Mouse (Mus musculus): Measurements from ENCODE around the gene S100a6. TPM values are rescaled to one million over a fixed set of nuclear protein-coding genes. Genes with fewer than 3 reads are reported as not detected.

S100a6 gene
- polyA plus RNA-seq, 2 experiments = 5.4 to 13.6 TPM

GRCm38 (mm10) chr3:90640981-90641380, 28.3 kb downstream of the S100a6 start:
- no peaks in the 10 kb centered on the region for H3K9me3 ChIP-seq (ENCODE audit: control insufficient read depth, low read length)
- H3K4me3 ChIP-seq (ENCODE audit: insufficient read depth in 1 of 2, low read depth in 2 of 2, low read length in 2 of 2) = no peak overlapping the region
- no peak overlapping the region for H3K9ac ChIP-seq (replicated peaks)
- no peak overlapping the region for H3K27ac ChIP-seq
- DNase-seq (ENCODE audit: low read depth in 3 of 3, low spot score in 3 of 3) (no peak), ATAC-seq (ENCODE audit: insufficient read depth) (no peak)
- no peak for TF ChIP-seq CTCF (IDR thresholded peaks at IDR 0.05; ENCODE audit: low read depth)
- no peak for TF ChIP-seq EP300 (IDR thresholded peaks at IDR 0.05; ENCODE audit: low read depth)
- H3K36me3 ChIP-seq (replicated peaks; ENCODE audit: control insufficient read depth, insufficient read depth, low read depth) = no peaks in the 10 kb centered on the region
- no peak overlapping the region for H3K4me2 ChIP-seq (ENCODE audit: low read depth)
- 51% methylated on average over 7 of the region's 7 CpGs for WGBS (ENCODE audit: insufficient replicate concordance)
- no peaks in the 10 kb centered on the region for H3K4me1 ChIP-seq (replicated peaks; ENCODE audit: control insufficient read depth in 2 of 2, insufficient read depth in 2 of 2, low read length in 1 of 2)
- no peaks in the 10 kb centered on the region for H3K27me3 ChIP-seq (ENCODE audit: control insufficient read depth, insufficient read depth, low read length)

DNA sequence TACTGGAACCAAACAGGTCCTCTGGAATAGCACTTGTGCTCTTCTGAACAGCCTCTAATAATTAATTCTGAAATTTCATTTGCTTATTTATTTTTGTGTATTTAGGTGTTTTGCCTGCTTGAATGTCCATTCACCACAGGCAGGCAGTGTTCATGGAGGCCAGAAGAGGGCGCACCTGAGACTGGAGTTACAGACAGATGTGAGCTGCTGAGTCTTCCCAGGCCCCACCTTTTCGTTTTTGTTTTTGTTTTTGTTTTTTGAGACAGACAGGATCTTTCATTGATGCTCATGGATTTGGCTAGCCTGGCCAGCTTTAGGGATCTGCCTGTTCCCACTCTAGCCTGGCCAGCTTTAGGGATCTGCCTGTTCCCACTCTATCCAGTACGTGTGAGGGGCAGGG, 31.5 kb downstream of the S100a6 start:
- no peaks in the 10 kb centered on the region for H3K9me3 ChIP-seq (ENCODE audit: control insufficient read depth, low read length)
- ATAC-seq (ENCODE audit: insufficient read depth) = no peak
- H3K4me3 ChIP-seq (ENCODE audit: insufficient read depth in 1 of 2, low read depth in 2 of 2, low read length in 2 of 2) = no peak overlapping the region
- H3K27ac ChIP-seq = no peak overlapping the region
- no peaks in the 10 kb centered on the region for H3K4me1 ChIP-seq (replicated peaks; ENCODE audit: control insufficient read depth in 2 of 2, insufficient read depth in 2 of 2, low read length in 1 of 2)
- H3K4me2 ChIP-seq (ENCODE audit: low read depth) = no peak overlapping the region
- WGBS (ENCODE audit: insufficient replicate concordance) = 32% methylated on average over 3 of the region's 3 CpGs
- no peak for DNase-seq (ENCODE audit: low read depth in 3 of 3, low spot score in 3 of 3)
- TF ChIP-seq CTCF (IDR thresholded peaks at IDR 0.05; ENCODE audit: low read depth) (peak; percentile 75), EP300 (IDR thresholded peaks at IDR 0.05; ENCODE audit: low read depth) (no peak)
- no peaks in the 10 kb centered on the region for H3K36me3 ChIP-seq (replicated peaks; ENCODE audit: control insufficient read depth, insufficient read depth, low read depth)
- no peak overlapping the region for H3K9ac ChIP-seq (replicated peaks)
- no peaks in the 10 kb centered on the region for H3K27me3 ChIP-seq (ENCODE audit: control insufficient read depth, insufficient read depth, low read length)

- no peak overlapping the region for H3K4me2 ChIP-seq (ENCODE audit: low read depth)
- no peaks in the 10 kb centered on the region for H3K4me1 ChIP-seq (replicated peaks; ENCODE audit: control insufficient read depth in 2 of 2, insufficient read depth in 2 of 2, low read length in 1 of 2)
- TF ChIP-seq CTCF (IDR thresholded peaks at IDR 0.05; ENCODE audit: low read depth) (no peak), EP300 (IDR thresholded peaks at IDR 0.05; ENCODE audit: low read depth) (no peak)
- ATAC-seq (ENCODE audit: insufficient read depth) (no peak), DNase-seq (ENCODE audit: low read depth in 3 of 3, low spot score in 3 of 3) (no peak)
- 38% methylated on average over 1 of the region's 1 CpGs for WGBS (ENCODE audit: insufficient replicate concordance)
- H3K4me3 ChIP-seq (ENCODE audit: insufficient read depth in 1 of 2, low read depth in 2 of 2, low read length in 2 of 2) = no peak overlapping the region
- H3K36me3 ChIP-seq (replicated peaks; ENCODE audit: control insufficient read depth, insufficient read depth, low read depth) = no peaks in the 10 kb centered on the region
- H3K9ac ChIP-seq (replicated peaks) = no peak overlapping the region
- no peak overlapping the region for H3K27ac ChIP-seq
- no peaks in the 10 kb centered on the region for H3K27me3 ChIP-seq (ENCODE audit: control insufficient read depth, insufficient read depth, low read length)
- no peaks in the 10 kb centered on the region for H3K9me3 ChIP-seq (ENCODE audit: control insufficient read depth, low read length)
These were observed 34.6 kb downstream of the S100a6 start for GRCm38 (mm10) chr3:90647291-90647690.

DNA sequence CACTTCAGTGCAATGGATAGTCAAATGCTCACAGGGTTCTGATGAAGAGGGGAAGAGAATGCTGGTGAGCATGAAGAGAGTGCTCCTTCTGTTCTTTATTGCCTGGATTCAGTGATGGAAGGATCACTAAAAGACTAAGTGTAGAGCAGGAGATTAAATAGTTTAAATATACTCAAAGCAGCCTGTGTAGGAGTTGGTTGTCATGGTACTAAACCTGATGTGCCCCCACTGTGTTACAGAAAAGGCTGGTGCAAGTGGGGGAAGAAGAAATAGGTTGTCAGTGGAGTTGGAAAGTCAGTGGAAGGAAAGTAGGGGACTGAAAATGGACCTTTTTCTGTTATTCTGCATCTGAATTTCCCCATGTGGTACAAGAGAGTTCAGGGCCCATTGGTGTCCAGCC, 36.3 kb downstream of the S100a6 start:
- Histone ChIP-seq H3K4me2 (ENCODE audit: low read depth) (no peak overlapping the region), H3K27me3 (ENCODE audit: control insufficient read depth, insufficient read depth, low read length) (no peaks in the 10 kb centered on the region), H3K9me3 (ENCODE audit: control insufficient read depth, low read length) (no peaks in the 10 kb centered on the region), H3K36me3 (replicated peaks; ENCODE audit: control insufficient read depth, insufficient read depth, low read depth) (no peaks in the 10 kb centered on the region), H3K27ac (no peak overlapping the region), H3K4me1 (replicated peaks; ENCODE audit: control insufficient read depth in 2 of 2, insufficient read depth in 2 of 2, low read length in 1 of 2) (no peaks in the 10 kb centered on the region), H3K4me3 (ENCODE audit: insufficient read depth in 1 of 2, low read depth in 2 of 2, low read length in 2 of 2) (no peak overlapping the region), H3K9ac (replicated peaks) (no peak overlapping the region)
- TF ChIP-seq EP300 (IDR thresholded peaks at IDR 0.05; ENCODE audit: low read depth) (no peak), CTCF (IDR thresholded peaks at IDR 0.05; ENCODE audit: low read depth) (no peak)
- ATAC-seq (ENCODE audit: insufficient read depth) = no peak
- DNase-seq (ENCODE audit: low read depth in 3 of 3, low spot score in 3 of 3) = no peak

GRCm38 (mm10) chr3:90649832-90650231, 37.1 kb downstream of the S100a6 start:
- WGBS (ENCODE audit: insufficient replicate concordance) = 61% methylated on average over 2 of the region's 2 CpGs
- no peak for TF ChIP-seq CTCF (IDR thresholded peaks at IDR 0.05; ENCODE audit: low read depth)
- TF ChIP-seq EP300 (IDR thresholded peaks at IDR 0.05; ENCODE audit: low read depth) = no peak

More at GRCm38 (mm10) chr3:90649832-90650231, 37.1 kb downstream of the S100a6 start:
- ATAC-seq (ENCODE audit: insufficient read depth) (no peak), DNase-seq (ENCODE audit: low read depth in 3 of 3, low spot score in 3 of 3) (no peak)
- Histone ChIP-seq H3K4me3 (ENCODE audit: insufficient read depth in 1 of 2, low read depth in 2 of 2, low read length in 2 of 2) (no peak overlapping the region), H3K36me3 (replicated peaks; ENCODE audit: control insufficient read depth, insufficient read depth, low read depth) (no peaks in the 10 kb centered on the region), H3K9me3 (ENCODE audit: control insufficient read depth, low read length) (no peaks in the 10 kb centered on the region), H3K27me3 (ENCODE audit: control insufficient read depth, insufficient read depth, low read length) (no peaks in the 10 kb centered on the region), H3K27ac (no peak overlapping the region), H3K4me2 (ENCODE audit: low read depth) (no peak overlapping the region), H3K9ac (replicated peaks) (no peak overlapping the region), H3K4me1 (replicated peaks; ENCODE audit: control insufficient read depth in 2 of 2, insufficient read depth in 2 of 2, low read length in 1 of 2) (no peaks in the 10 kb centered on the region)

All from liver, embryonic 14.5 days (tissue).